Mouse (Mus musculus) intestine, embryonic 15.5 days (tissue): ENCODE results near the gene Lingo4. TPM values are rescaled to one million over a fixed set of nuclear protein-coding genes. Genes with fewer than 3 reads are reported as not detected.

Experiments
- ATAC-seq: fragments of 200-750 bp; cut with Nextera tagmentation; 2 replicates; pipeline ENCODE4 v1.8.0; 2017; ENCODE audit warnings: moderate TSS enrichment, moderate library complexity
- H3K27ac ChIP-seq: fragments of 300-500 bp; sonication (generic); 2 replicates; pipeline ENCODE4 v1.5.1; 2015; ENCODE audit warnings: mild to moderate bottlenecking, inconsistent platforms
- H3K27me3 ChIP-seq: fragments of 300-500 bp; sonication (generic); replicated peaks from 2 replicates; pipeline ENCODE4 v1.6.1; 2015; ENCODE audit warnings: inconsistent platforms
- H3K36me3 ChIP-seq: fragments of 300-500 bp; sonication (generic); 2 replicates; pipeline ENCODE4 v1.6.1; 2015; ENCODE audit warnings: inconsistent platforms
- H3K4me1 ChIP-seq: fragments of 300-500 bp; sonication (generic); replicated peaks from 2 replicates; pipeline ENCODE4 v1.6.1; 2015; ENCODE audit warnings: inconsistent platforms
- H3K4me2 ChIP-seq: fragments of 300-500 bp; sonication (generic); replicated peaks from 2 replicates; pipeline ENCODE4 v1.6.1; 2015; ENCODE audit warnings: mild to moderate bottlenecking, inconsistent platforms
- H3K4me3 ChIP-seq: fragments of 300-500 bp; sonication (generic); replicated peaks from 2 replicates; pipeline ENCODE4 v1.5.1; 2015; ENCODE audit warnings: inconsistent platforms
- H3K9ac ChIP-seq: fragments of 300-500 bp; sonication (generic); 2 replicates; pipeline ENCODE4 v1.6.1; 2015; ENCODE audit warnings: inconsistent platforms
- H3K9me3 ChIP-seq: fragments of 300-500 bp; sonication (generic); 2 replicates; pipeline ENCODE4 v1.6.1; 2016; ENCODE audit warnings: inconsistent platforms
- WGBS: fragments of 180-500 bp; shearing (Covaris S2); methylation state at CpG from one replicate; pipeline ENCODE4 v1.1.7; 2015; 5-methylcytosine and 5-hydroxymethylcytosine counted together
- polyA plus RNA-seq: library from polyadenylated mRNA; unstranded; fragments of >200 nt; fragmentation: Nextera tagmentation; extraction: Ambion mirVana; gene quantifications from 2 replicates; pipeline ENCODE4 v1.2.1, GENCODE M21; 2015

Lingo4 gene
- polyA plus RNA-seq, 1 experiment from 2014 or later: 0.41 TPM

GRCm38 (mm10) chr3:94413031-94413679 lies 14.8 kb downstream of the Lingo4 start, which contains the start of gene Tdrkh:
TSS of gene Tdrkh (plus strand) at chr3:94413273.
- Histone ChIP-seq H3K9ac (peak within 1 kb of the TSS; percentile 38), H3K27ac (no peak within 1 kb of the TSS), H3K27me3 (no peaks in the 10 kb centered on the region), H3K9me3 (no peaks in the 10 kb centered on the region), H3K4me1 (peaks cover 7% of the 10 kb centered on the region), H3K4me3 (peak within 1 kb of the TSS; percentile 47), H3K4me2 (peak within 1 kb of the TSS; percentile 94), H3K36me3 (no peaks in the 10 kb centered on the region)
- ATAC-seq: peak; percentile 100
- WGBS: 7% methylated on average over 52 of the region's 52 CpGs

- H3K9ac ChIP-seq: no peak overlapping the region
- 59% methylated on average over 2 of the region's 2 CpGs for WGBS
- ATAC-seq: no peak
- H3K4me2 ChIP-seq: no peak overlapping the region
- no peaks in the 10 kb centered on the region for H3K9me3 ChIP-seq
- H3K4me1 ChIP-seq: no peaks in the 10 kb centered on the region
- H3K4me3 ChIP-seq: no peak overlapping the region
- no peaks in the 10 kb centered on the region for H3K36me3 ChIP-seq
- H3K27ac ChIP-seq: no peak overlapping the region
- H3K27me3 ChIP-seq: no peaks in the 10 kb centered on the region
Measured at GRCm38 (mm10) chr3:94430980-94431379, 32.7 kb downstream of the Lingo4 start.

- Histone ChIP-seq H3K9me3 (no peaks in the 10 kb centered on the region), H3K9ac (no peak overlapping the region), H3K36me3 (no peaks in the 10 kb centered on the region), H3K4me1 (no peaks in the 10 kb centered on the region), H3K4me3 (no peak overlapping the region), H3K4me2 (no peak overlapping the region), H3K27me3 (no peaks in the 10 kb centered on the region), H3K27ac (no peak overlapping the region)
- ATAC-seq: 0 out of 2 replicates have a peak, but pooled peaks have one; percentile 15
- 44% methylated on average over 2 of the region's 2 CpGs for WGBS
Measured at GRCm38 (mm10) chr3:94434305-94434704, 36.0 kb downstream of the Lingo4 start.

GRCm38 (mm10) chr3:94436420-94436819 lies 38.1 kb downstream of the Lingo4 start:
- no peak for ATAC-seq
- no peaks in the 10 kb centered on the region for H3K36me3 ChIP-seq
- no peak overlapping the region for H3K4me2 ChIP-seq
- WGBS: 88% methylated on average over 9 of the region's 9 CpGs
- no peak overlapping the region for H3K27ac ChIP-seq
- no peaks in the 10 kb centered on the region for H3K9me3 ChIP-seq
- no peak overlapping the region for H3K9ac ChIP-seq
- no peaks in the 10 kb centered on the region for H3K4me1 ChIP-seq
- H3K27me3 ChIP-seq: 0 out of 2 replicates have a peak, but pooled peaks cover 3% of the 10 kb centered on the region
- H3K4me3 ChIP-seq: no peak overlapping the region

GRCm38 (mm10) chr3:94441182-94441581 lies 42.9 kb downstream of the Lingo4 start:
- Histone ChIP-seq H3K4me1 (no peaks in the 10 kb centered on the region; the same call in 1 of the 2 replicates), H3K9me3 (no peaks in the 10 kb centered on the region), H3K36me3 (no peaks in the 10 kb centered on the region; the same call in 1 of the 2 replicates), H3K27ac (no peak overlapping the region), H3K4me3 (no peak overlapping the region), H3K27me3 (0 out of 2 replicates have a peak, but pooled peaks cover 3% of the 10 kb centered on the region), H3K9ac (no peak overlapping the region), H3K4me2 (no peak overlapping the region)
- ATAC-seq: no peak
- 38% methylated on average over 3 of the region's 3 CpGs for WGBS

- under 1% methylated on average over 39 of the region's 39 CpGs for whole genome bisulfite sequencing
- H3K4me3 ChIP-seq: peak within 1 kb of the TSS; percentile 97
- H3K9me3 ChIP-seq: no peaks in the 10 kb centered on the region
- peak; percentile 99 for ATAC-seq
- H3K4me2 ChIP-seq: peak within 1 kb of the TSS; percentile 83
- peak within 1 kb of the TSS; percentile 93 for H3K9ac ChIP-seq
- peak within 1 kb of the TSS; percentile 68; the same call in 1 of the 2 replicates for H3K27ac ChIP-seq
- peaks cover 15% of the 10 kb centered on the region for H3K36me3 ChIP-seq
- no peaks in the 10 kb centered on the region; the same call in 1 of the 2 replicates for H3K4me1 ChIP-seq
- H3K27me3 ChIP-seq: 0 out of 2 replicates have a peak, but pooled peaks cover 3% of the 10 kb centered on the region
Measured at GRCm38 (mm10) chr3:94442951-94443596, 44.8 kb downstream of the Lingo4 start, which contains the start of gene Mrpl9. TSS of gene Mrpl9 (plus strand) at chr3:94443318.

- ATAC-seq: peak; percentile 71
- H3K9ac ChIP-seq: peak within 1 kb of the TSS; percentile 93
- H3K4me1 ChIP-seq: no peaks in the 10 kb centered on the region; the same call in 1 of the 2 replicates
- H3K36me3 ChIP-seq: peaks cover 18% of the 10 kb centered on the region
- H3K4me2 ChIP-seq: peak within 1 kb of the TSS; percentile 83
- H3K27ac ChIP-seq: peak within 1 kb of the TSS; percentile 68; the same call in 1 of the 2 replicates
- peak within 1 kb of the TSS; percentile 97 for H3K4me3 ChIP-seq
- 1% methylated on average over 24 of the region's 24 CpGs for WGBS
- no peaks in the 10 kb centered on the region for H3K9me3 ChIP-seq
- H3K27me3 ChIP-seq: 0 out of 2 replicates have a peak, but pooled peaks cover 3% of the 10 kb centered on the region
Measured at GRCm38 (mm10) chr3:94443597-94443964, 45.3 kb downstream of the Lingo4 start, which contains the start of gene Oaz3. TSS of gene Oaz3 (minus strand) at chr3:94443915.

GRCm38 (mm10) chr3:94449377-94449776 lies 51.1 kb downstream of the Lingo4 start:
- no peak overlapping the region for H3K9ac ChIP-seq
- no peak overlapping the region for H3K27ac ChIP-seq
- H3K4me3 ChIP-seq: no peak overlapping the region
- H3K9me3 ChIP-seq: no peaks in the 10 kb centered on the region
- ATAC-seq: peak; percentile 59; the same call in 1 of the 2 replicates
- no peaks in the 10 kb centered on the region for H3K27me3 ChIP-seq
- 84% methylated on average over 2 of the region's 2 CpGs for WGBS
- no peaks in the 10 kb centered on the region; the same call in 1 of the 2 replicates for H3K4me1 ChIP-seq
- no peak overlapping the region for H3K4me2 ChIP-seq
- peaks cover 18% of the 10 kb centered on the region for H3K36me3 ChIP-seq

Other genes starting within 250 kb of the Lingo4 start
- not detected in 2 replicates for gene Gm10696, start 220.3 kb upstream of the Lingo4 start, polyA plus RNA-seq
- not detected in 2 replicates for gene Gm5286, start 201.8 kb upstream of the Lingo4 start, polyA plus RNA-seq
- gene Gm4778, start 134.5 kb upstream of the Lingo4 start, polyA plus RNA-seq: not detected in 2 replicates
- 15.6 and 18.7 TPM in 2 replicates for gene Them4, start 88.4 kb upstream of the Lingo4 start, polyA plus RNA-seq
- not detected in 2 replicates for gene Them5, start 56.4 kb upstream of the Lingo4 start, polyA plus RNA-seq
- 0.59 and 0.81 TPM in 2 replicates for gene C2cd4d, start 36.1 kb upstream of the Lingo4 start, polyA plus RNA-seq
- gene Rorc, start 25.7 kb upstream of the Lingo4 start, polyA plus RNA-seq: 6.8 and 7.9 TPM in 2 replicates
- 11.5 and 11.9 TPM in 2 replicates for gene Tdrkh, start 14.8 kb downstream of the Lingo4 start, polyA plus RNA-seq
- 69.3 TPM in 2 replicates for gene Mrpl9, start 44.8 kb downstream of the Lingo4 start, polyA plus RNA-seq
- gene Oaz3, start 45.4 kb downstream of the Lingo4 start, polyA plus RNA-seq: 0.36 and 0.48 TPM in 2 replicates
- 26.0 and 28.1 TPM in 2 replicates for gene Celf3, start 79.8 kb downstream of the Lingo4 start, polyA plus RNA-seq
- 5.5 and 5.6 TPM in 2 replicates for gene Riiad1, start 81.8 kb downstream of the Lingo4 start, polyA plus RNA-seq
- gene Snx27, start 184.2 kb downstream of the Lingo4 start, polyA plus RNA-seq: 35.5 and 36.2 TPM in 2 replicates
- gene Gm10972, start 244.6 kb downstream of the Lingo4 start, polyA plus RNA-seq: not detected in 2 replicates